Mouse (Mus musculus) cortical plate, adult 2 months (tissue): Measurements from ENCODE around the gene Ggnbp2. TPM values are rescaled to one million over a fixed set of nuclear protein-coding genes. Genes with fewer than 3 reads are reported as not detected.

ENCODE experiments used
- H3K27ac ChIP-seq: fragments of 200-500 bp; 2 replicates; pipeline ENCODE4 v1.5.1; 2012; ENCODE audit warnings: low read length, control low read depth, inconsistent platforms; ENCODE audit not compliant: insufficient read depth
- H3K4me1 ChIP-seq: fragments of 200-500 bp; 2 replicates; pipeline ENCODE4 v1.6.1; 2011; ENCODE audit warnings: low read length; ENCODE audit not compliant: control insufficient read depth, insufficient read depth
- H3K4me3 ChIP-seq: fragments of 200-500 bp; 2 replicates; pipeline ENCODE4 v1.5.1; 2011; ENCODE audit warnings: mild to moderate bottlenecking, low read length, control low read depth; ENCODE audit not compliant: insufficient read depth
- CTCF ChIP-seq: fragments of 200-500 bp; IDR thresholded peaks from 2 replicates; pipeline ENCODE4 v1.5.1; 2011; ENCODE audit warnings: mild to moderate bottlenecking, control low read depth, low read length; ENCODE audit not compliant: insufficient read depth; ENCODE audit errors: extremely low read depth
- POLR2A ChIP-seq: fragments of 200-500 bp; IDR thresholded peaks from 2 replicates; pipeline ENCODE4 v1.6.1; 2011; ENCODE audit warnings: mild to moderate bottlenecking, low read length, control low read depth; ENCODE audit not compliant: insufficient read depth; ENCODE audit errors: extremely low read depth
- polyA plus RNA-seq: library from polyadenylated mRNA; depleted of rRNA; stranded (reverse); fragments of >200 nt; gene quantifications from 2 replicates; pipeline ENCODE4 v1.2.3, GENCODE M21; 2012

Ggnbp2 gene
- polyA plus RNA-seq, 1 experiment = 104 TPM

DNA sequence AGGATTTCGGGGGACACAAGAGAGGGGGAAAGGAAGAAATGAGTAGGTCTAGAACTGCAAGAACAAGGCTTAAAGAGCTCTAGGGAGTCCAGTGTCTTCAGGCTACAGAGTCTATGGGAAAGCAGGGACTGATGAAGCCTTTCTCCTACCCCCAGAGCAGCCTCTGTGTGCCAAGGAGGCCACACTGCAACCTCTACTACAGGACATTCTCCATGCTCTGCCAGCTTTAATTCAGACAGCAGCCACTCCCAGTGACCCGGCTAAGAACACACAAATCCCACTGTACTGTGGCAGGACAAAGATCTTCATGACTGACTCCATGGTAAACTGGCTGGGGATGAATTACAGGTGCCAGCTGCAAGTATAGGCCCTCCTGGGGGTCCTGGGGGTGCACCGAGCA, 36.5 kb upstream of the Ggnbp2 start:
- H3K4me3 ChIP-seq = no peak overlapping the region
- H3K4me1 ChIP-seq = peaks cover 2% of the 10 kb centered on the region
- TF ChIP-seq POLR2A (no peak), CTCF (no peak)
- H3K27ac ChIP-seq = no peak overlapping the region

DNA sequence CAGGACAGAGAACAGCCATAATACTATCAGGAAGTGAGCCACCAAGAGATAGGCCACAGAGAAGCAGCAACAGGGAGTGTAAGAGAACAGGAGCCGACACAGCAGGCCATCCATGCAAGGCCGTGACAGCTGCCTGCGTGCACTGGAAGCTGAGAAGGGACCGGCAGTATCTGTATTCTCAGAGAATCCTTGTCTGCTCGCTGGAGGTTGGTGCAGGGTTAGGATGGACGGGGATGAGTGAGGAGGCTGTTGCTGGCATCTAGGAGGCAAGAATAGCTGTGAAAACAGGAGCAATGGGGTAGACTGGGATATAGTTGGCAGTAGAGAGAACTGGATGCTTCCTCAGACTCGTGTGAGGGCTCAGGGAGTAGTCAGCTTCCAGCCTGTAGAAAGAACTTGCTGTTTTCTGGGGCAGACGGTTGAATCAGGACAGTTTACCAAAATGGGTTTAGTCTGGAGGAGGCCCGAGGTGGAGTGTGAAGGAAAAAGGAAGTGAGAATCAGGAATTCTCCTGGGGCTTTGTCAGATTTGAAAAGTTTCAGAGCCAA, 34.1 kb upstream of the Ggnbp2 start:
- H3K27ac ChIP-seq = peak overlapping the region; percentile 71; the same call in 1 of the 2 replicates
- no peak overlapping the region for H3K4me3 ChIP-seq
- TF ChIP-seq POLR2A (no peak), CTCF (no peak)
- H3K4me1 ChIP-seq = peaks cover 2% of the 10 kb centered on the region

DNA sequence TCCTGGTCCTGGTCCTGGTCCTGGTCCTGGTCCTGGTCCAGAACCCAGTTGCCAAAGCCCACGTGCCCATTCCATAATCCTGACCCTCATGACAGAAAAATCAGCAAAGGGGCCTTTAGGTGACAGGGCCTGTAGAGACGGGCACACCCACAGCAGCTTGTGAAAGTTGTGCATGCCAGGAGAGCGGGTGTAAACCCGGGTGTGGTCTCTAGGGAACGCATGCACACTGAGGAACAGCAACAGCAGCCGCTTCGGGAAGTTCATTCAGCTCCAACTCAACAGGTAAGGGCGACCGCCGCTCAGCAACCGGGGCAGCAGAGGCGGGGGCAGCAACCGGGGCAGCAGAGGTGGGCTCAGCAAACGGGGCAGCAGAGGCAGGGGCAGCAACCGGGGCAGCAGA, 22.5 kb upstream of the Ggnbp2 start:
- Histone ChIP-seq H3K4me1 (no peaks in the 10 kb centered on the region), H3K4me3 (no peak overlapping the region), H3K27ac (no peak overlapping the region)
- TF ChIP-seq CTCF = no peak
- TF ChIP-seq POLR2A = no peak

DNA sequence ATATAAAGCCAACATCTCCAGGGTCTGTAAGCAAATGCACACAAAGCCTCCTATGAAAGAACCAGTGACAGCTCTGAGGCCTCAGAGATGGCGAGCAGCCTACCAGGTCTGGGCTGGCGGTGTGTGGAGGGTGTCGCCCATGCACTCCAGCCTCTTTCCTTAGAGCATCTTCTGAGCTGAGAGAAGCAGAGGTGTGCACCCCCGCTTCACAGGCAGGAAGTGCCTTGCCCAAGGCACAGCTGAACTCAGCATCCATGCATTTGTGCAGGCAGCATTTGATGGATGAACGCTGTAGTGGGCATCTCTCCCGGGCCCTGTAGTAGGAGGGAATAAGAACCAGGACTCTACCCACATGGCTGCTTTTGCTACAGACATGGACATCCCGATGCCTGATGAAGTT, 21.1 kb upstream of the Ggnbp2 start:
- Histone ChIP-seq H3K4me1 (no peaks in the 10 kb centered on the region), H3K27ac (no peak overlapping the region), H3K4me3 (no peak overlapping the region)
- TF ChIP-seq CTCF (no peak), POLR2A (no peak)

DNA sequence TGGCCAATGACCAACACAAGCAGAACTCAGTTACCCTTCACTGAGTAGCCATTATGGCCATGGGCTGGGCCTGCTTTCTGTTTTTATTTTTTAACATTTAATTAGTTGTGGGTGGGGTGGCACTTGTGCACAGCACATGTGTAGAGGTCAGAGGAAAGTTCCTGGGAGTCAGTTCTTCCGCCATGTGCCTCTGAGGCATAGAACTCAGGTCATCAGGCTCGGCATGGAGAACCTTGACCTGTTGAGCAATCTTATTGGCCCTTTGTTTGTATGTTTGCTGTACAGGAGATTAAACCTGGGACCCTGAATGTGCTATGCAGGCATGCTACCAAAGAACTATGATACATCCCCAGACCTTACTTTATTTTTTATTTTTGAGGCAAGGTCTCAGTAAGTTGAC, 18.9 kb upstream of the Ggnbp2 start:
- no peak overlapping the region for H3K27ac ChIP-seq
- no peaks in the 10 kb centered on the region for H3K4me1 ChIP-seq
- no peak overlapping the region for H3K4me3 ChIP-seq
- no peak for TF ChIP-seq CTCF
- no peak for TF ChIP-seq POLR2A

DNA sequence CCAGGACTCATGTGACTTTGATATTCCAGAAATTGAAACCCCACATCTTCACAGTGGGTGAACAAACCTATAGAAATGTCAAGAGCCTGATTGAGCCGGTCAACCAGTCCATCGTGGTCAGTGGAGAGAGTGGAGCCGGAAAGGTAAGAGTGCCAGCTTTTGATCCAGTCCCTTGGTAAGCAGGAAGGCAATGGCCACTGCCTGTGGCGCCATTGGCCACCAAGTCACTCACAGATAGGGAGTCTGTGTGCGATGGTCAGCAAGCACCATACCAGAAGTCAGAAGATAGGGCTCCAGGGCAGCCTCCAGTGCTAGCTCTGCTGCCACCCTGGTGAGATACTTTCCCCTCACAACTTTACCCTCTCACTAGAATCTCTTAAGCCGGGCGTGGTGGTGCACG, 17.4 kb upstream of the Ggnbp2 start:
- TF ChIP-seq POLR2A (no peak), CTCF (no peak)
- no peak overlapping the region for H3K4me3 ChIP-seq
- no peak overlapping the region for H3K27ac ChIP-seq
- no peaks in the 10 kb centered on the region for H3K4me1 ChIP-seq

DNA sequence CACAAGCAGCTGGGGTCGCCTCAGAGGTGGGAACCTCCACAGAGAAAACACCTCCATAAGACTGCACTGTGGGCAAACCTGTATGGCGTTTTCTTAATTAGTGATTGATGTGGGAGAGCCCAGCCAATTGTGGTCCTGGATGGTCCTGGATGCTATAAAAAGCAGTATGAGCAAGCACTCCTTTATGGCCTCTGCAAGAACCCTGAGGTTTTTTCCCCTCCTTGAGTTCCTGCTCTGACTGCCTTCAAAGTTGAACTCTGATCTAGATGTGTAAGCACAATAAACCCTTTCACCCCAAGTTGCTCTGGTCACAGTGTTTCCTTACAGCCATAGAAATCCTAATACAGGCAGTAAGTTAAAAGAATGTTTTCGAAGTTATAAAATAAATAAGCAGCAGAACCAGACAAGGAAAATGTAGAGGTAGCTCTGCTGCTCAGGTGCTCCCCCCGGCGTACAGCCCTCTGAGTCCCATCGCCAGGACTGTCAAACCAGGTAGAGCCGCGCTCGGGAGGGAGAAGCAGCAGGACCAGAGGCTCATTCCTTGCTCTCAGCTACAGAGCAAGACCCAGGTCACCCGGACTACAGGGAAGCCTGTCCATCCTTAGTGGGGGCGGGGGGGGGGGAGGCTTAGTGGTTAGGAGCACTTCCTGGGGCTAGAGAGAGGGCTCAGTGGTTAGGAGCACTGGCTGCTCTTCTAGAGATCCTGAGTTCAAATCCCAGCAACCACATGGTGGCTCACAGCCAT, 16.3 kb upstream of the Ggnbp2 start:
- TF ChIP-seq POLR2A = no peak
- TF ChIP-seq CTCF = no peak
- Histone ChIP-seq H3K4me1 (no peaks in the 10 kb centered on the region), H3K4me3 (no peak overlapping the region), H3K27ac (no peak overlapping the region)

DNA sequence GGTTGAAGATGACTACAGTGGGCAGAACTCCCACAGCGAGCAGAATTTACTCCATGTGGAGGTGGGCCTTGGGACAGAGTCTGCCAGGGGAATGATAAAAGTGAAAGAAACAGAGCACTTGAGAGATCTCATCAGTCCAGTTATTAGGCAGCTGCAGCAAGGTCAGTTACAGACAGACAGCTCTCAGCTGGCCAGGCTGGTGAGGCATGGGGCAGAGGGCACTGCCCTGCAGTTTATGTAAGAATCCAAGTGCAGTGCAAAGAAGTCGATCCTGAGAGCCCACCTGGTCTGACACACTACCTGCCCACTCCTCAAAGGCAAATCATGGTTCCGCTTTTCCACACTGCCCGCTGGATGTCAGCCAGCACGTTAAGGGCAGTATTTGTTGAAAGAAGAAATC, 15.6 kb upstream of the Ggnbp2 start:
- no peak for TF ChIP-seq CTCF
- TF ChIP-seq POLR2A = no peak
- no peak overlapping the region for H3K4me3 ChIP-seq
- no peaks in the 10 kb centered on the region for H3K4me1 ChIP-seq
- H3K27ac ChIP-seq = no peak overlapping the region

DNA sequence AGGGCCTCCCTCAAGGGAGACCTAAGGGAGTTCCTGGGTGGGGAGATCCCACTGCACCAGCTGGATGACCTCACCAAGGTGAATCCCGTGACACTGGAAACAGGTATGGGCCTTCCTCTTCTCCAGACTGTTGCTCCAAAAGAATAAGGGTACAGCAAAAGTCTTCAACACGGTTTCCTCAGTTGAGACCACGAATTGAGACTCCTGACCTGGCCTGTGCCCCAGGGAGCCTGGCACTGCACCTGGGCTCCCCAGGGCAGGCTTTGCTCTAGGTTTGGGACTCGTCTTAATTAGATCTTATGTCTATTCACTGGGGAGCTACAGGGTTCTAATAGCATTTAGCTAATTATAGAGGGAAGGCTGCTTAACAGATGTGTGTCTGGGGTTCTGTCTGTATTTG, 14.6 kb upstream of the Ggnbp2 start:
- Histone ChIP-seq H3K4me1 (no peaks in the 10 kb centered on the region), H3K27ac (no peak overlapping the region), H3K4me3 (no peak overlapping the region)
- no peak for TF ChIP-seq CTCF
- TF ChIP-seq POLR2A = no peak

DNA sequence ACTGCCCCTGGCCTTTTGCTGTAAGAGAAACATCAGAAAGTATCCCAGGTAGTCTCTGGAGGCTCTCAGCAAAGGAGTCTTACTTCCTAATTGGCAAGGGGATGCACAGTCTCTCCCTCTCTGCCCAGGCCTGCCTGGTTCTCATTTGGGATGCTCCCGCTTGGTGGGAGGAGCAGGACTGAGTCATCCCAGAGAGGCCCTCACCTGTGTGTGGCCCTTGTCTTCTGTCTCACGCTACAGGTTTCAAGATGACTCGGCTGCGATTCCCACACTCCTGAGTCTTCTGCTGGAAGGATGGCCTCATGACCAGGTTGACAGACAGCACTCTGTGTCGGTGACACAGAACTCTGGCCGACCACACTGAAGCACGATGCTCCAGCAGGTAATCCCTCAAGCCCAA, 11.7 kb upstream of the Ggnbp2 start:
- no peak overlapping the region for H3K27ac ChIP-seq
- no peak for TF ChIP-seq POLR2A
- TF ChIP-seq CTCF = no peak
- peaks cover 1% of the 10 kb centered on the region; the same call in 1 of the 2 replicates for H3K4me1 ChIP-seq
- H3K4me3 ChIP-seq = no peak overlapping the region
